Mouse (Mus musculus) kidney, embryonic 15.5 days (tissue): Measurements from ENCODE around the gene Ran. TPM values are rescaled to one million over a fixed set of nuclear protein-coding genes. Genes with fewer than 3 reads are reported as not detected.

Experiments
- ATAC-seq: fragments of 200-750 bp; cut with Nextera tagmentation; replicated peaks from 2 replicates; pipeline ENCODE4 v1.8.0; 2017; ENCODE audit warnings: moderate TSS enrichment; ENCODE audit not compliant: low FRiP score
- H3K27ac ChIP-seq: fragments of 300-500 bp; sonication (generic); 2 replicates; pipeline ENCODE4 v1.5.1; 2015; ENCODE audit warnings: mild to moderate bottlenecking, inconsistent platforms
- H3K27me3 ChIP-seq: fragments of 300-500 bp; sonication (generic); 2 replicates; pipeline ENCODE4 v1.6.1; 2015; ENCODE audit warnings: inconsistent platforms
- H3K36me3 ChIP-seq: fragments of 300-500 bp; sonication (generic); 2 replicates; pipeline ENCODE4 v1.6.1; 2015; ENCODE audit warnings: inconsistent platforms
- H3K4me1 ChIP-seq: fragments of 300-500 bp; sonication (generic); 2 replicates; pipeline ENCODE4 v1.6.1; 2015; ENCODE audit warnings: inconsistent platforms
- H3K4me2 ChIP-seq: fragments of 300-500 bp; sonication (generic); 2 replicates; pipeline ENCODE4 v1.6.1; 2015; ENCODE audit warnings: moderate library complexity, mild to moderate bottlenecking, inconsistent platforms
- H3K4me3 ChIP-seq: fragments of 300-500 bp; sonication (generic); replicated peaks from 2 replicates; pipeline ENCODE4 v1.5.1; 2015; ENCODE audit warnings: mild to moderate bottlenecking, inconsistent platforms
- H3K9ac ChIP-seq: fragments of 300-500 bp; sonication (generic); 2 replicates; pipeline ENCODE4 v1.6.1; 2015; ENCODE audit warnings: mild to moderate bottlenecking, inconsistent platforms
- H3K9me3 ChIP-seq: fragments of 300-500 bp; sonication (generic); replicated peaks from 2 replicates; pipeline ENCODE4 v1.6.1; 2016; ENCODE audit warnings: inconsistent platforms
- WGBS: fragments of 180-500 bp; shearing (Covaris S2); methylation state at CpG from one replicate; pipeline ENCODE4 v1.1.7; 2015; ENCODE audit warnings: mixed read lengths; 5-methylcytosine and 5-hydroxymethylcytosine counted together
- polyA plus RNA-seq: library from polyadenylated mRNA; unstranded; fragments of >200 nt; fragmentation: Nextera tagmentation; extraction: Ambion mirVana; gene quantifications from 2 replicates; pipeline ENCODE4 v1.2.1, GENCODE M21; 2015

Ran gene
- polyA plus RNA-seq, 1 experiment from 2014 or later: 657 TPM

DNA sequence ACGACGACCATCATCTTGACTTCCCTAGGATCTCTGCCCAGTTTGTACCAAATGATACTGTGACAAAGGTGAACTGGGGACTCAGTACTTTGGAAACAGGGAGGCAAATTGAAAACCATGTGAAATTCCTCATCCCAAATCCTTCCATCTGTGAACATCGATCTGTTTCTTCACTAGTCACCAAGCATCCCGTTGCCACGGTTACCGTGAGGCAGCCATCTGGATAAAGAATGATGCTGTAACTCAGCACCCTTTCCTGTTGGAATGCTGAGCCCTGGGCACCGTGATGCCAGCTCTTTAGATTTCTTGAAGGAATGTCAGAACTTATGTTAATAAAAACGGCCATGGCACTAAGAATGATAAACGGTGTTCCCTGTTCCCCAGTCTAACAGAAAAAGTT is 29.5 kb downstream of the Ran start:
- H3K9me3 ChIP-seq: no peaks in the 10 kb centered on the region
- whole genome bisulfite sequencing: 82% methylated on average over 9 of the region's 9 CpGs
- H3K4me1 ChIP-seq: peaks cover 3% of the 10 kb centered on the region; the same call in 1 of the 2 replicates
- H3K27ac ChIP-seq: no peak overlapping the region
- H3K9ac ChIP-seq: no peak overlapping the region
- H3K27me3 ChIP-seq: peaks cover 7% of the 10 kb centered on the region; the same call in 1 of the 2 replicates
- no peaks in the 10 kb centered on the region for H3K36me3 ChIP-seq
- no peak for ATAC-seq
- no peak overlapping the region for H3K4me3 ChIP-seq
- H3K4me2 ChIP-seq: no peak overlapping the region

GRCm38 (mm10) chr5:129051910-129052309 is 32.0 kb downstream of the Ran start:
- 84% methylated on average over 3 of the region's 3 CpGs for WGBS
- H3K9me3 ChIP-seq: no peaks in the 10 kb centered on the region
- H3K4me1 ChIP-seq: no peaks in the 10 kb centered on the region
- H3K4me2 ChIP-seq: no peak overlapping the region
- peaks cover 9% of the 10 kb centered on the region; the same call in 1 of the 2 replicates for H3K27me3 ChIP-seq
- no peak for ATAC-seq
- no peak overlapping the region for H3K9ac ChIP-seq
- H3K36me3 ChIP-seq: no peaks in the 10 kb centered on the region
- H3K4me3 ChIP-seq: no peak overlapping the region
- H3K27ac ChIP-seq: no peak overlapping the region

- Histone ChIP-seq H3K4me2 (no peak overlapping the region), H3K4me3 (no peak overlapping the region), H3K36me3 (no peaks in the 10 kb centered on the region), H3K27ac (no peak overlapping the region), H3K9me3 (no peaks in the 10 kb centered on the region), H3K27me3 (peaks cover 17% of the 10 kb centered on the region; the same call in 1 of the 2 replicates), H3K9ac (no peak overlapping the region), H3K4me1 (no peaks in the 10 kb centered on the region)
- no peak for ATAC-seq
- 48% methylated on average over 20 of the region's 20 CpGs for WGBS
Observed at GRCm38 (mm10) chr5:129052636-129053355, 32.9 kb downstream of the Ran start.

DNA sequence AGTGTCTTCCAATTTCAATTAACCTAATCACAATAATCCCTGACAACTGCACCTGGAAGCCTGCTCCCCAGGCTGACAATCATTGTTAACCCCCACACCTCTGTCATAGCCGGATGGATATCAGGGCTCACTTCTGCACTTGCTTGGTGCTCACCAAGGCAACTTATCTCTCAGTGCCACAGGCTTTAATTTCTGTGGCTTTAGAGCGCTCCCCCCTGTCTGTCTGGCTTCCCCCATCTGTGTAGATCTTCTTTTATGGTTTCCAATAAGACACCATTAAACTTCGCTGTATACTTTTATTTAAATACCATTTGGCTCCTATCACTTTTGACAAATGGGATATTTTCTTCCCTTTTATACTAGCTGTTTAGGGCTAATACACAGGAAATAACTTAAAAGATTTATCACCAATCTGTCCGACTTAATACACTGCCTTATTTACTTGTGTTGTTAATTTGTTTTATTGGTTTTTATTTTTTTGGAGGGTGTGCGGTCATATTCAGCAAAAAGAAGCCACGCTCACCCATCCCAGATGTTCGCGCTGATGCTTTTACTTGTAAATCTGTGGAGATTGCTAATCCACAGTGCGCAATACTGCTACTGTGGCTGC is 34.9 kb downstream of the Ran start:
- Histone ChIP-seq H3K4me1 (no peaks in the 10 kb centered on the region), H3K27me3 (peaks cover 25% of the 10 kb centered on the region; the same call in 1 of the 2 replicates), H3K4me2 (no peak overlapping the region), H3K4me3 (no peak overlapping the region), H3K9ac (no peak overlapping the region), H3K27ac (no peak overlapping the region), H3K36me3 (no peaks in the 10 kb centered on the region), H3K9me3 (no peaks in the 10 kb centered on the region)
- WGBS: 51% methylated on average over 9 of the region's 9 CpGs
- ATAC-seq: peak; percentile 56; the same call in 1 of the 2 replicates

- H3K4me1 ChIP-seq: peaks cover 12% of the 10 kb centered on the region
- no peak overlapping the region for H3K4me3 ChIP-seq
- H3K9me3 ChIP-seq: no peaks in the 10 kb centered on the region
- no peaks in the 10 kb centered on the region for H3K36me3 ChIP-seq
- no peak overlapping the region for H3K27ac ChIP-seq
- peaks cover 50% of the 10 kb centered on the region for H3K27me3 ChIP-seq
- H3K9ac ChIP-seq: no peak overlapping the region
- 84% methylated on average over 3 of the region's 3 CpGs for WGBS
- no peak overlapping the region for H3K4me2 ChIP-seq
- ATAC-seq: no peak
Observed at GRCm38 (mm10) chr5:129059116-129059515, 39.2 kb downstream of the Ran start.

DNA sequence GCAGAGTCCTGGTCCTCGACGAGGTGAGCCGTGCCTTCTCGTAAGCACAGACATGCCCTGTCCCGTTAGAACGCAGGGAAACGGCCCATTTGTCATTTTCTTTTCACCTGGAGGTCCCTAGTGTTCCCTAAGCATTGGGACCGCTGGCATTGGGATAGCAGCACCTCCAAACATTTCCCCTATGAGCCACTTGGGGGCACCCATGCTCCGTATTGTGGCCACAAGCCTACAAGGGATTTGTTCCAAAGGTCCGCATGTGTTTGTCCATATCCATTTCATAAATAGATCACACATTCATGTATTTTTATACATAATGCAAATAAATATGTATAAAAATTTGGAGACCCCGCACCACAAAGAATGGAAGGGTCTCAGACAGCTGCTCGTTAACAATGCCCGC is 41.7 kb downstream of the Ran start:
- Histone ChIP-seq H3K27ac (no peak overlapping the region), H3K4me1 (peaks cover 26% of the 10 kb centered on the region), H3K9ac (no peak overlapping the region), H3K36me3 (no peaks in the 10 kb centered on the region), H3K4me2 (no peak overlapping the region), H3K4me3 (no peak overlapping the region), H3K27me3 (peaks cover 50% of the 10 kb centered on the region), H3K9me3 (no peaks in the 10 kb centered on the region)
- WGBS: 17% methylated on average over 13 of the region's 13 CpGs
- no peak; the same call in 1 of the 2 replicates for ATAC-seq

DNA sequence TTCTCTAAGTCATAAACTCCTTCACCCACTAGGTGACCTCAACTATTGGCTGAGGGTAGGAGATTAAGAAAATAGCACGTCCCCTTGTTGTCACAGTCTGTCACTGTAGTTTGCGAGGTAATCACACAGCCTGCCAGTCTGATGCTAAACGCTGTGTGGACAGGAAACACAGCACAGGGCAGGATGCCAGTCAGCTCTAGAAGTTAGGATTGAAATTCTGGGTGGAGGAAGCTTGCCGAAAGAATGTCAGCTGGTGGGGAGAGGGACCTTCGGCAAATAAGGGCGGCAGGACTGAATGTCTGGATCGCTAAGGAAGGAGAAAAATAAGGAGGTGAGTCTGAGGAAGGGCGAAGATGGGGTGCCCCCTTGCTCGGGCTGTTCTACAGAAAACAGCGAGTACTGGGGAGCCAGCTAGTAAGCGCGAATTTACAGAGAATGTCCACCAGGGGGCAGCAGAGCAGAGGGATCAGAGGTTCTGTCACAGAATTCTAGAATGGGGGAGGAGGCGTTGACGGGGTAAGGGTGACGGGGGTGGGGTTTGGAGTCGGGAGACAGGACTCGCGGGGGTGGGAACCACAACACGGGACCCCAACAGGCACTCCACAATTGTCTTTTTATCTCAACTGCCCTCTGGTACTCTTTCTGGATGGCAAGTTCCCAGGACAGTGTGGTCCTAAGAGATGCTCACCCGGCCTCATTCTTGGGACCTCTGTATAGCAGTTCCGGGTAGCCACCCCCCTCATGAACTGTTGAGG is 43.3 kb downstream of the Ran start:
- H3K4me2 ChIP-seq: peak overlapping the region; percentile 55
- H3K27me3 ChIP-seq: peaks cover 36% of the 10 kb centered on the region
- peak overlapping the region; percentile 30 for H3K4me3 ChIP-seq
- 0 out of 2 replicates have a peak, but pooled peaks have one; percentile 15 for ATAC-seq
- 11% methylated on average over 21 of the region's 21 CpGs for WGBS
- no peaks in the 10 kb centered on the region for H3K9me3 ChIP-seq
- H3K4me1 ChIP-seq: peaks cover 32% of the 10 kb centered on the region
- H3K36me3 ChIP-seq: no peaks in the 10 kb centered on the region
- no peak overlapping the region for H3K9ac ChIP-seq
- no peak overlapping the region for H3K27ac ChIP-seq

DNA sequence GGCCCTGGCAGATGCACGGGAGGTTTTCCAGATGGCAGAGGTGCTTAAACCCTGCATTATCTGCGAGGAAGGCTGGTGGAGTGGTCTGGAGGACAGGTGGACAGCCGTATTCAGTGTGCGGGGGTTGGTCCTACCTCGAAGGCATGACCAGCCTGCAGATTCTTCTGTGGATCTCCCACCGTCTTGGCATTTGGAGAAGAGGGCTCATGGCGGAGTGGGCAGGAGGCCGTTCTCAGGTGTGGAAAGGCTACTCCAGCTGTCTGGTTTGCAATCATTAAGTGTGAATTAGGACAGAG is 43.9 kb downstream of the Ran start:
- no peak overlapping the region for H3K27ac ChIP-seq
- H3K36me3 ChIP-seq: no peaks in the 10 kb centered on the region
- ATAC-seq: 0 out of 2 replicates have a peak, but pooled peaks have one; percentile 1
- peaks cover 32% of the 10 kb centered on the region for H3K27me3 ChIP-seq
- no peak overlapping the region for H3K9ac ChIP-seq
- peaks cover 32% of the 10 kb centered on the region for H3K4me1 ChIP-seq
- no peaks in the 10 kb centered on the region for H3K9me3 ChIP-seq
- H3K4me3 ChIP-seq: peak overlapping the region; percentile 30
- WGBS: 30% methylated on average over 8 of the region's 8 CpGs
- peak overlapping the region; percentile 55 for H3K4me2 ChIP-seq

GRCm38 (mm10) chr5:129064186-129064585 is 44.3 kb downstream of the Ran start:
- Histone ChIP-seq H3K27ac (no peak overlapping the region), H3K4me1 (peaks cover 32% of the 10 kb centered on the region), H3K4me2 (0 out of 2 replicates have a peak overlapping the region, but pooled peaks have one; percentile 55), H3K27me3 (peaks cover 32% of the 10 kb centered on the region), H3K9me3 (no peaks in the 10 kb centered on the region), H3K4me3 (no peak overlapping the region), H3K36me3 (no peaks in the 10 kb centered on the region), H3K9ac (no peak overlapping the region)
- 67% methylated on average over 11 of the region's 11 CpGs for WGBS
- ATAC-seq: no peak

DNA sequence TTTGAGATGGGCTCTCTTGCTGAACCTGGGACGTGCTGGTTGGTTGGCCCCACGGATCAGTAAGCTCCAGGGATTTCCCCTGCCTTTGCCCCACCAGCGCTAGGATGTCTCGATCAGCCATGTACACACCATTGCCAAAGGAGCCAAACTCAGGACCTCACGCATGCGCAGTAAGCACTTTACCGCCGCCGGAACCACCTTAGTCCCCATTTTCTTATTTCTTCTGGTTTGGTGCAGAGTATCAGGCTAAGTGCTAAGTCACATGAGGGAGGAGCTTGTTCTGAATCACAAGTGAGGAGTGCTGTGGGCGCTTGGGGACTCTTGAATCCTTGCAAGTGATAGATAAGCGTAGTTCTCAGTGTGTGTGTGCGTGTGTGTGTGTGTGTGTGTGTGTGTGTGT is 45.4 kb downstream of the Ran start:
- Histone ChIP-seq H3K4me1 (peaks cover 32% of the 10 kb centered on the region), H3K9me3 (no peaks in the 10 kb centered on the region), H3K4me3 (no peak overlapping the region), H3K27ac (no peak overlapping the region), H3K27me3 (peaks cover 28% of the 10 kb centered on the region), H3K4me2 (no peak overlapping the region), H3K9ac (no peak overlapping the region), H3K36me3 (no peaks in the 10 kb centered on the region)
- no peak for ATAC-seq
- WGBS: 80% methylated on average over 12 of the region's 12 CpGs

- Histone ChIP-seq H3K4me1 (peaks cover 36% of the 10 kb centered on the region), H3K27me3 (peaks cover 25% of the 10 kb centered on the region), H3K9me3 (no peaks in the 10 kb centered on the region), H3K4me3 (no peak overlapping the region), H3K27ac (no peak overlapping the region), H3K9ac (no peak overlapping the region), H3K4me2 (no peak overlapping the region), H3K36me3 (no peaks in the 10 kb centered on the region)
- WGBS: 63% methylated on average over 9 of the region's 9 CpGs
- ATAC-seq: no peak
Observed at GRCm38 (mm10) chr5:129065946-129066345, 46.1 kb downstream of the Ran start.
